Mouse (Mus musculus) limb, embryonic 11.5 days (tissue): ENCODE measurements around the gene Mapkap1. TPM values are rescaled to one million over a fixed set of nuclear protein-coding genes. Genes with fewer than 3 reads are reported as not detected.

Experiments
- polyA plus RNA-seq: library from polyadenylated mRNA; unstranded; fragments of >200 nt; fragmentation: Nextera tagmentation; extraction: Ambion mirVana; gene quantifications from 2 replicates; pipeline ENCODE4 v1.2.1, GENCODE M21; 2014

The Mapkap1 gene
- polyA plus RNA-seq, 1 experiment from 2014 or later, result 94.7 TPM

Other genes with a start within 250 kb of the Mapkap1 start
- gene Pbx3, start 33.6 kb upstream of the Mapkap1 start, polyA plus RNA-seq, result 33.5 and 35.0 TPM in 2 replicates